Mouse (Mus musculus): ENCODE measurements around the gene Fto.

- TF ChIP-seq POLR2A (IDR thresholded peaks at IDR 0.05; ENCODE audit: low read depth, low read length) = no peak
- no peak for TF ChIP-seq CTCF (conservative IDR thresholded peaks at IDR 0.05; ENCODE audit: insufficient read depth, insufficient read length, low read depth, low read length)
Measured at GRCm38 (mm10) chr8:91381543-91382106, 68.3 kb downstream of the Fto start.
